Mouse (Mus musculus): ENCODE results near the gene Trpc4ap. TPM values are rescaled to one million over a fixed set of nuclear protein-coding genes. Genes with fewer than 3 reads are reported as not detected.
"Not testable (repeated sequence)": the region's sequence is repeated elsewhere in the genome, so short reads cannot be mapped to it uniquely, and the experiment has no call there.

Trpc4ap gene
- polyA plus RNA-seq, 1 experiment from 2014 or later: 120 TPM

GRCm38 (mm10) chr2:155724036-155724435, 31.9 kb upstream of the Trpc4ap start:
- POLR2A ChIA-PET: no interaction called here

GRCm38 (mm10) chr2:155720585-155720984, 28.4 kb upstream of the Trpc4ap start:
- DNase-seq (ENCODE audit: low read depth, low spot score) (no peak), ATAC-seq (no peak)
- no peaks in the 10 kb centered on the region for H3K27me3 ChIP-seq
- in situ Hi-C loops (cut with MboI; ENCODE audit: low pct_unique_long_range_greater_than_20kb): no loop called here
- POLR2A ChIA-PET: no interaction called here
- no peak for TF ChIP-seq CTCF (IDR thresholded peaks at IDR 0.05)
- CTCF ChIA-PET: interaction anchor here (1.3 kb wide), 1 partner anchor 93 kb away, joined by 3 read pairs; no protein-coding TSS in a partner anchor

More at GRCm38 (mm10) chr2:155724036-155724435, 31.9 kb upstream of the Trpc4ap start:
- ATAC-seq: no peak
- no peak for DNase-seq (ENCODE audit: low read depth, low spot score)
- no peaks in the 10 kb centered on the region for H3K27me3 ChIP-seq
- TF ChIP-seq CTCF (IDR thresholded peaks at IDR 0.05): no peak
- CTCF ChIA-PET: interaction anchor here (1.2 to 1.3 kb wide), 2 partner anchors 20 to 32 kb away, joined by 3 read pairs; no protein-coding TSS in a partner anchor
- in situ Hi-C loops (cut with MboI; ENCODE audit: low pct_unique_long_range_greater_than_20kb): no loop called here

DNA sequence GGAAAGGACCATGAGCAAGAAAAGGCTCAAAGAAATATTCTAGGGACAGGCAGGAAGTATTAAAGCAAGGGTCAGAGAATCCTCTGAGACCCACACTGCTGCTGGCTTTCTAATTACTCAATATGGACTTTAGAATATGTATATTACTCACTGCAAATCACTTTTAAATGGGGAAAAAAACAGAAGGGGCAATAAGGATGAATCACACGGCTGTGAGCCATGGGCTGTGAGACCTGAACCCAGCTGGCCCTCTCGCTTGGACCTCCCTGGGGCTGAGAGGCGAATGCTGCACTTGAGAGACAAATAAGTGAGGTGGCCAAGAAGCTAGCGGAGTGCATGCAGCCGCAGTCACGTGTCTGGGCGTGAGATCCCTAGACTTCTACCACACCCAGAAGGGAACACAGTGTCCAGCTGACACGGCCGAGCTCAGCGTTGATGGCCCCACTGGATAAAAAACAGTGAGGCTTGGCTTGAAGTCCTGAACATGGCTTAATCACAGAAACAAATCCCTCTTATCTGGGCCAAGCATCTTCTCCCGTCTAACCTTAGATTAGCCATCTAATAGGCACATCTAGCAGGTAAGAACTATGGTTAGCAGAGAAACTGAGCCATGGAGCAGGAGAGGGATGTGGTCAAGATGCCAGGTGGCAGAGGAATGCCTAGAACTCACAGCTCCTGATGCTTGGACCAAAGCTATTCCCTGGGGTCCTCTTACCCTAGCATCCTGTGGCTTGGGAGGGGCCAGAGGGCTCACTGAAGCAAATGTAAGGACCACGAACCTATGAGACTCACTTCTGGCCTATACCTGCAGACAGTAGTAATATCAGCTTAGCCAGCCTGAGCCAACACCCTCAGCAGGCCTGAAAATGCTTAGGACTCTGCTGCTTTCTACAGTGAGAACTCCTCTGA, 25.2 kb upstream of the Trpc4ap start:
- ChIA-PET POLR2A (interaction anchor here (0.7 kb wide), 1 partner anchor 9 kb away, joined by 4 read pairs; no protein-coding TSS in a partner anchor), CTCF (interaction anchor here (2.5 kb wide), 1 partner anchor 25 kb away, joined by 6 read pairs; the partner anchor contains the start of gene Trpc4ap)
- no peaks in the 10 kb centered on the region for H3K27me3 ChIP-seq
- in situ Hi-C loops (cut with MboI; ENCODE audit: low pct_unique_long_range_greater_than_20kb): loop anchor here (5.0 kb wide), 1 partner anchor 40 kb away; no protein-coding TSS in a partner anchor
- TF ChIP-seq CTCF (IDR thresholded peaks at IDR 0.05): no peak
- ATAC-seq: no peak
- no peak for DNase-seq (ENCODE audit: low read depth, low spot score)

DNA sequence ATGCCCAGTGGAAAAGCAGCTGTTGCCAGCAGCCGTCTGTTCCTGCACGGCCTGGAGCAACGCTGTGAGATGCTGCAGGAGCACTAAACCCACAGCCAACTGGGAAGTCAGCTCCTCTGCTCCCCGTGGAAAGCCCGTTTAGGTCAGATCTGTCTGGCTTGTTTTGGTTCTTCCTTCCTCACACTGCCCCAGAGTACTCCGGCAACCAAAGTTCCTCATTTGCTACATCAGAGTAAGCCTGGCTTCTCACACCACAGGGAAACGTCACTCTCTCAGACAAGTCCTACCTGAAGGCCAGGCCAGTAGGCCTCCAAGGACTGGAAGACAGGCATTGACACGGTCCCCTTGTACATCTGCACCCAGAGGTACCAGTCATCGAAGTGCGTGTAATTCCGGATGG, 18.4 kb upstream of the Trpc4ap start:
- no peak for DNase-seq (ENCODE audit: low read depth, low spot score)
- H3K27me3 ChIP-seq: no peaks in the 10 kb centered on the region
- POLR2A ChIA-PET: no interaction called here

DNA sequence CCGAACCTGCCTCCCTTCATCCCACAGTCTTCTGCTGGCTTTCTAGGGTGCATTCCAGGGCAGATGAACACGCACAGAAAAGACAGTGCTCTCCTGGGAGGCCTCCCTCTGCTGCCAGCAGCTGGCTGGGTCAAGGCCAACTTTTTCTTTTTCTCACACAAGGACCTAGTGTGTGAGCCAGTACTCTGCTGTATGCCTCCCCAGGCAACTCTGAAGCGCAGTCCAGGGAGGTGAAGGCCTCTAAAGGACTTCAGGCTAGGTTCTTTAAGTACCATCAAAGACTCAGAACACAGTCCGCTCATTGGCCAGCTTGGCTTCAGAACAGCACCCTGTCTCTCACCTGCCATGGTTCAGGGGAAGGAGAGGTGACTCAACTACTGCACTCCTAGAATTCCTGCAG, 15.1 kb upstream of the Trpc4ap start:
- in situ Hi-C loops (cut with MboI; ENCODE audit: low pct_unique_long_range_greater_than_20kb): no loop called here
- TF ChIP-seq CTCF (IDR thresholded peaks at IDR 0.05): no peak
- no peak for ATAC-seq
- DNase-seq (ENCODE audit: low read depth, low spot score): no peak
- ChIA-PET CTCF (no interaction called here), POLR2A (no interaction called here)
- H3K27me3 ChIP-seq: no peaks in the 10 kb centered on the region

More for the DNA sequence above, 18.4 kb upstream of the Trpc4ap start:
- in situ Hi-C loops (cut with MboI; ENCODE audit: low pct_unique_long_range_greater_than_20kb): no loop called here
- no peak for ATAC-seq
- CTCF ChIA-PET: no interaction called here
- no peak for TF ChIP-seq CTCF (IDR thresholded peaks at IDR 0.05)

DNA sequence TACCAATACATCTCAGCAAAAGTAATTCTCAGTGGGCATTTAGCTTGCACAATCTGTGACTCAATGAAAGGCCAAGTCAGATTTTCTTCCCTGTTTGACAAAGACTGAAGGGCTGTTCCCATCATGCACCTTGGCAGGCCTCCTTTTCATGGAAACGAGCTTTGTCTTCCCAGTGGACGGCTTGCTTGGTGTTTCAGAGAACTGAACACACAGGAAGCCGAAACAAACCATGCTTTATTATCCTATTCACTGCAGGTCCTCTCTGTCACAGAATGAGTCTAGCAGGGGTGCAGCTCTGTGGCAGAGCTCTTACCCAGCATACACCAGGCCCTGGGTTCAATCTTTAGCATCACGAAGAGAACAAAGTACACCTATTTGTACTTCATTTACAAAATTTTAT, 11.4 kb upstream of the Trpc4ap start:
- ChIA-PET CTCF (interaction anchor here (1.3 kb wide), 1 partner anchor 54 kb away, joined by 3 read pairs; no protein-coding TSS in a partner anchor), POLR2A (no interaction called here)
- no peaks in the 10 kb centered on the region for H3K27me3 ChIP-seq
- no peak for ATAC-seq
- in situ Hi-C loops (cut with MboI; ENCODE audit: low pct_unique_long_range_greater_than_20kb): no loop called here
- DNase-seq (ENCODE audit: low read depth, low spot score): no peak
- TF ChIP-seq CTCF (IDR thresholded peaks at IDR 0.05): no peak

DNA sequence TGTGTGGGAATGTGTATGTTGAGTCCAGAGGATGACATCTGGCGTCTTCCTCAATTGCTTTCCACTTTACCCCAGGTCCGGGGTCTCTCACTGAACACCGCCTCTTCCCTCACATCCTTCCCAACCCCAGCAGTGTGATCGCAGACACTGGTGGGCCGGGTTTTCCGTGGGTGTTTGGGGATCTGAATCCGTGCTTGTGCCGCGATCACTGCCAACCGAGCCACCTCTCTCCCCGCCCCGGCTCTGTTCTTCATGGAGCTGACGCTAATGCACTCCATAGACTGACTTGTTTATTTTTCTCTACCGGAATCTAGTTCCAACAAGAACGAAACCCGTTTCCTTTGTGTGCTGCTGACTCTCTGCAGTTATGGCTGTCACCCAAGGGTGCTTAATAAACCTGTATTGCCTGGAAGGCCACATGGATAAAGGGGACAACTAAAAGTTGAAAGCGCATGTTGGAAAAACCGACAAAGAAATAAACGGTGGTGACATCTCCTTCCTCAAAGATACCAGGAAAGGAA, 9.3 kb upstream of the Trpc4ap start:
- DNase-seq (ENCODE audit: low read depth, low spot score) (no peak), ATAC-seq (no peak)
- no peak for TF ChIP-seq CTCF (IDR thresholded peaks at IDR 0.05)
- ChIA-PET POLR2A (interaction anchor here (0.6 kb wide), 1 partner anchor 53 kb away, joined by 3 read pairs; no protein-coding TSS in a partner anchor), CTCF (interaction anchor here (1.3 kb wide), 1 partner anchor 54 kb away, joined by 3 read pairs; no protein-coding TSS in a partner anchor)
- in situ Hi-C loops (cut with MboI; ENCODE audit: low pct_unique_long_range_greater_than_20kb): no loop called here
- H3K27me3 ChIP-seq: no peaks in the 10 kb centered on the region

GRCm38 (mm10) chr2:155698443-155698842, 6.3 kb upstream of the Trpc4ap start:
- DNase-seq (ENCODE audit: low read depth, low spot score); CTCF ChIA-PET; H3K27me3 ChIP-seq; POLR2A ChIA-PET; ATAC-seq: not testable (repeated sequence)
- in situ Hi-C loops (cut with MboI; ENCODE audit: low pct_unique_long_range_greater_than_20kb): loop anchor here (10.0 kb wide), 1 partner anchor 56 kb away; the partner anchor contains the start of gene Procr

- no peak for ATAC-seq
- H3K27me3 ChIP-seq: no peaks in the 10 kb centered on the region
- DNase-seq (ENCODE audit: low read depth, low spot score): no peak
- POLR2A ChIA-PET: no interaction called here
- in situ Hi-C loops (cut with MboI; ENCODE audit: low pct_unique_long_range_greater_than_20kb): loop anchor here (10.0 kb wide), 1 partner anchor 58 kb away; the partner anchor contains the start of gene Procr
- TF ChIP-seq CTCF (IDR thresholded peaks at IDR 0.05): no peak
- CTCF ChIA-PET: interaction anchor here (0.7 to 1.2 kb wide), 3 partner anchors 27 to 57 kb away, joined by 3 to 9 read pairs (median 5); partner anchors contain the start of gene Edem2
Measured at GRCm38 (mm10) chr2:155696851-155697250, 4.7 kb upstream of the Trpc4ap start.

GRCm38 (mm10) chr2:155696091-155696558, 3.9 kb upstream of the Trpc4ap start:
- no peaks in the 10 kb centered on the region for H3K27me3 ChIP-seq
- DNase-seq (ENCODE audit: low read depth, low spot score) (no peak), ATAC-seq (peak; percentile 24)
- POLR2A ChIA-PET: interaction anchor here (0.7 to 0.8 kb wide), 2 partner anchors 37 to 66 kb away, joined by 3 read pairs; no protein-coding TSS in a partner anchor
- in situ Hi-C loops (cut with MboI; ENCODE audit: low pct_unique_long_range_greater_than_20kb): loop anchor here (10.0 kb wide), 1 partner anchor 59 kb away; the partner anchor contains the start of gene Procr
- CTCF ChIA-PET: interaction anchor here (0.7 to 2.1 kb wide), 25 partner anchors 8 to 260 kb away, joined by 3 to 10 read pairs (median 3); partner anchors contain the start of genes Cep250 and Edem2
- peak; percentile 98 for TF ChIP-seq CTCF (IDR thresholded peaks at IDR 0.05)

All from Patski (cell line).